Mouse (Mus musculus) heart, embryonic 16.5 days (tissue): Measurements from ENCODE around the gene Boll. TPM values are rescaled to one million over a fixed set of nuclear protein-coding genes. Genes with fewer than 3 reads are reported as not detected.

Experiments
- ATAC-seq: fragments of 200-750 bp; cut with Nextera tagmentation; replicated peaks from 2 replicates; pipeline ENCODE4 v1.8.0; 2017; ENCODE audit warnings: moderate number of reproducible peaks; ENCODE audit not compliant: insufficient read depth, low FRiP score; ENCODE audit errors: extremely low read depth
- H3K27ac ChIP-seq: fragments of 300-500 bp; sonication (generic); 2 replicates; pipeline ENCODE4 v1.5.1; 2014; ENCODE audit warnings: mild to moderate bottlenecking, low read length, control low read depth, moderate library complexity
- H3K27me3 ChIP-seq: fragments of 300-500 bp; sonication (generic); 2 replicates; pipeline ENCODE4 v1.6.1; 2014; ENCODE audit warnings: low read length, mixed read lengths; ENCODE audit not compliant: control insufficient read depth, insufficient read depth
- H3K36me3 ChIP-seq: fragments of 300-500 bp; sonication (generic); 2 replicates; pipeline ENCODE4 v1.6.1; 2014; ENCODE audit not compliant: control insufficient read depth, insufficient read depth
- H3K4me1 ChIP-seq: fragments of 300-500 bp; sonication (generic); 2 replicates; pipeline ENCODE4 v1.6.1; 2014; ENCODE audit warnings: low read length, mixed read lengths; ENCODE audit not compliant: control insufficient read depth, insufficient read depth
- H3K4me2 ChIP-seq: fragments of 300-500 bp; sonication (generic); 2 replicates; pipeline ENCODE4 v1.6.1; 2014; ENCODE audit warnings: low read depth, mild to moderate bottlenecking, control low read depth, low read length
- H3K4me3 ChIP-seq: fragments of 300-500 bp; sonication (generic); 2 replicates; pipeline ENCODE4 v1.5.1; 2014; ENCODE audit warnings: mild to moderate bottlenecking, control low read depth, low read length
- H3K9ac ChIP-seq: fragments of 300-500 bp; sonication (generic); 2 replicates; pipeline ENCODE4 v1.6.1; 2014; ENCODE audit warnings: low read length, control low read depth
- H3K9me3 ChIP-seq: fragments of 300-500 bp; sonication (generic); replicated peaks from 2 replicates; pipeline ENCODE4 v1.6.1; 2016; ENCODE audit warnings: low read length; ENCODE audit not compliant: control insufficient read depth
- WGBS: fragments of 180-500 bp; shearing (Covaris S2); extraction: QIAGEN DNeasy Blood & Tissue Kit; methylation state at CpG from one replicate; pipeline ENCODE4 v1.1.7; 2014; 5-methylcytosine and 5-hydroxymethylcytosine counted together
- polyA plus RNA-seq: library from polyadenylated mRNA; unstranded; fragments of >200 nt; fragmentation: Nextera tagmentation; extraction: Ambion mirVana; gene quantifications from 2 replicates; pipeline ENCODE4 v1.2.1, GENCODE M21; 2015

Boll gene
- 0.21 TPM in 2 replicates for polyA plus RNA-seq

DNA sequence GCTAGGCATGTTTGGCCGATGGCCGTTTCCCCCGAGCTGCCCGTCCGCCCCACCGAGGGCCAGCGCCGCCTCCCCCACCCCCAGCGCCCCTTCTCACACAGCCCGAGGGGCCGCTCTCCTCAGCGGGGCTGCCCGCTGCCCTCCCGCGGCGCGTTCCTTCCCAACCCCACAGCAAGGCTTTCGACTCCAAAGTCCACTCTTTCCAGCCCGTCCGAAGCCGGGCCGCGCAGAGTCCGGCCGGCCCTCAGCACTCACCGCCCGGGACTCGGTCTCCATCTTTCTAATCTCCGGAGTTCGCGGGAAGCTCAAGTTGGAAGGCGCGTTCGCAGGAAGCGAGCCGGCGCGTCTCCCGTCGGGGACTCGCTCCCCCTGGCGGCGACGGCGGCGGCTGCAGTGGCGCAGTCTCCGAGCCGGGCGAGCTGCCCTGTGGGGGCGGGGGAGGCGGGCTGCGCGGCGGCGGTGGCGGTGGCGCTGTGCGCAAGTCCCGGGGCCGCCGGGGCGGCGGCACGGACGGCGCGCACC lies at the start of gene Boll:
Gene Boll, minus strand, starts transcription at position 426 of the 522 bp plus-strand sequence.
- peak; percentile 67; the same call in 1 of the 2 replicates for ATAC-seq
- Histone ChIP-seq H3K27ac (no peak within 1 kb of the TSS), H3K4me3 (peak within 1 kb of the TSS; percentile 59), H3K9ac (peak within 1 kb of the TSS; percentile 34), H3K9me3 (peaks cover 8% of the 10 kb centered on the region), H3K36me3 (no peaks in the 10 kb centered on the region), H3K4me1 (no peaks in the 10 kb centered on the region), H3K4me2 (peak within 1 kb of the TSS; percentile 77), H3K27me3 (peaks cover 17% of the 10 kb centered on the region)
- WGBS: 9% methylated on average over 53 of the region's 68 CpGs

DNA sequence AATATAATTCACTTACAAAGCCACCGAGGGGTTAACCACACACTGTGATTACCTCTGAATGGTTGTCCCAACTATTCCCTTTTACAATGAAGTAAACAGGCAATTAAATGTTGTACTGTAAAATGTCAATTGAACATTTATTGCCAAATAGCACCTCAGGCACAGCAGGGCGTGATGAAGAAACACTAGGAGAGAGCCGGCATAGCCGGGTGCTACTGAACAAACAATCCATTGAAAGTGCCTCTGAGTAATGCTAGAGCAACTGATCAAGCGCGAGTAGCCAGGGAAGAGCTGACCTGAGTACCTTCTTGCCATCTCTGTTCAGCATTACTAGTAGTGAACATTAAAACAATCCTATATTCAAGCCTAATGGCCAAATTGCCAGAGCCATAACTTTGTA lies 49.3 kb upstream of the Boll start:
- no peak for ATAC-seq
- no peak overlapping the region for H3K27ac ChIP-seq
- no peak overlapping the region for H3K4me2 ChIP-seq
- H3K9me3 ChIP-seq: no peaks in the 10 kb centered on the region
- no peaks in the 10 kb centered on the region for H3K4me1 ChIP-seq
- 84% methylated on average over 6 of the region's 6 CpGs for WGBS
- no peak overlapping the region for H3K4me3 ChIP-seq
- H3K9ac ChIP-seq: no peak overlapping the region
- no peaks in the 10 kb centered on the region; the same call in 1 of the 2 replicates for H3K27me3 ChIP-seq
- H3K36me3 ChIP-seq: no peaks in the 10 kb centered on the region

DNA sequence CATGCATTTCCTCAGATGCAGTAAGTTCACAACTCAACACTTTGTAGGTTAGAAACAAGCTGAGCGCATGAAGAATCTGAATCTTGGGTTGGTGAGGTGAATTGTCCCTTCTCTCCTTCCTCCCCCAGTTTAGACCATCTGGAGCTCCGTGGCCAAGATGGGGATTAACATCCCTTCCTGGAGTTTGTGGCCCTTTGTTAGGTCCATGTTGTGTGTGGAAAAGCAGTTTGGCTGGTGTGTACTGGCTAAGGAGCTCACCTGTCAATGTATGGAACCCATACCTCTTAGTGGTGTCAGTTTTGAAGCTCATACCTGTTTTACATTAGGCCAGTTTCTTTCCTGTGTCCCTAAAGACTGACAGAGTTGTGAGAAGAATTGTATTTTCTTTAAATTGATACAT lies 47.8 kb upstream of the Boll start:
- no peak overlapping the region for H3K4me3 ChIP-seq
- H3K36me3 ChIP-seq: no peaks in the 10 kb centered on the region
- peaks cover 3% of the 10 kb centered on the region; the same call in 1 of the 2 replicates for H3K27me3 ChIP-seq
- WGBS: 71% methylated on average over 2 of the region's 2 CpGs
- H3K27ac ChIP-seq: no peak overlapping the region
- no peak overlapping the region for H3K4me2 ChIP-seq
- 0 out of 2 replicates have a peak, but pooled peaks cover 2% of the 10 kb centered on the region for H3K4me1 ChIP-seq
- ATAC-seq: no peak
- H3K9me3 ChIP-seq: no peaks in the 10 kb centered on the region
- no peak overlapping the region for H3K9ac ChIP-seq

DNA sequence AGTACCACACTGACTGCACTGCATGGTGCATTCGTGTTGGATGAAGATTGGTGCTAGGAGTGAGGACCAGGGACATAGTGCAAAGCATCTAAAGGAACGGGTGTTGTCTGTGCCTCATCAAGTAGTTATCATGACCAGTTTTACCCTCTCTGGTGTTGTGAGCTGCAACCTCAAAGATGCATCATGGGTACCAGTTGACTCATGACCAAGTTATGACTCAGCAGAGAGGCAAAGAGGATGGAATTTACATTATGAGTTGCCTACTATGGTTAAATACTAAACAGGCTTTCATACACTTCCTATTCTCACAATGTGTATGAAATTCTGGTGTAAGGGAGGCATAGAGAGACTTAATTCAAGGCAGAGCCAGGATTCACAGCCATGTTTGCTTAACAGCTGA lies 47.4 kb upstream of the Boll start:
- no peaks in the 10 kb centered on the region for H3K36me3 ChIP-seq
- no peak overlapping the region for H3K4me3 ChIP-seq
- WGBS: 70% methylated on average over 2 of the region's 2 CpGs
- H3K27me3 ChIP-seq: peaks cover 3% of the 10 kb centered on the region; the same call in 1 of the 2 replicates
- H3K4me2 ChIP-seq: no peak overlapping the region
- no peaks in the 10 kb centered on the region for H3K9me3 ChIP-seq
- H3K27ac ChIP-seq: no peak overlapping the region
- no peak for ATAC-seq
- H3K9ac ChIP-seq: no peak overlapping the region
- H3K4me1 ChIP-seq: 0 out of 2 replicates have a peak, but pooled peaks cover 2% of the 10 kb centered on the region

DNA sequence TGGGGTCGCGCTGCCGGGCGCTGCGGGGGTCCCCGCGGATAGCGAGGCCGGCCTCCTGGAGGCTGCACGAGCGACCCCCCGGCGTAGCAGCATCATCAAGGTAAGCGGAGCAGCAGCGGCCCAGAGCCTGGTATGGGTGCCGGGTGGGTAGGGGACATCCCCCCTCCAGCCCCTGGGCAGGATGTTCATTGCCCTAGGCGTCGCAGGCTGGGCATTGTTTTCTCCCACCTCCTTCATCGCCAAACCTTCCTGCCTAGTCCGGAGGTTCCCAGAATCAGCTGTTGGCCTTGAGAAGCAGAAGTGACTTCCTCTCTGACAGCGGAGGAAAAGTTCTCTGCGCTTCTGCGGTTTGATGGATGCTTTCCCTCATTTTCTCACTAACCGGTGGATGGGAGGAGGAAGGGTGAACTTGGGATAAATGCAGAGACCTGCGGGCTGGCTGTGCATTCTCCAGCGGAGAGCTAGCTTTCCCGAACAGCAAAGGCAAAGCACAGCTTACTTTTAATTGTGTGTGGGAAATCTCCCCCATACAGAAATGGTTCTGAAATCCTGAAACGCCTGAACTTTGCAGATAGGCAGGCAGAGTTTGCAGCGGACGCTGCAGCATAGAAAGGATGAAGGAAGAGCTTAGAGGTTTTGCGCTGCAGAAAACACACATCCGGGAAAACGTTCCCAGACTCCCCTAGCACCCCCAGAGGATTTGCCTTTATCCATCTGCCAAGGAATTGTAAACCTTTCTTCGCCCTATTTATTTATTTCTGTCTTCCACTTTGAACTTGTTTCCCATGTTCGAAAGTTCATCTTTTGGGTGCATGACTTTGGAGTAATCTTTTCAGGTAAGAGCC lies 43.5 kb upstream of the Boll start:
- H3K9me3 ChIP-seq: no peaks in the 10 kb centered on the region
- peak overlapping the region; percentile 61 for H3K27ac ChIP-seq
- H3K4me3 ChIP-seq: peak overlapping the region; percentile 84
- ATAC-seq: no peak
- peak overlapping the region; percentile 96 for H3K4me2 ChIP-seq
- H3K4me1 ChIP-seq: peaks cover 6% of the 10 kb centered on the region; the same call in 1 of the 2 replicates
- H3K9ac ChIP-seq: peak overlapping the region; percentile 73
- 3% methylated on average over 35 of the region's 35 CpGs for WGBS
- H3K27me3 ChIP-seq: peaks cover 3% of the 10 kb centered on the region
- no peaks in the 10 kb centered on the region for H3K36me3 ChIP-seq

DNA sequence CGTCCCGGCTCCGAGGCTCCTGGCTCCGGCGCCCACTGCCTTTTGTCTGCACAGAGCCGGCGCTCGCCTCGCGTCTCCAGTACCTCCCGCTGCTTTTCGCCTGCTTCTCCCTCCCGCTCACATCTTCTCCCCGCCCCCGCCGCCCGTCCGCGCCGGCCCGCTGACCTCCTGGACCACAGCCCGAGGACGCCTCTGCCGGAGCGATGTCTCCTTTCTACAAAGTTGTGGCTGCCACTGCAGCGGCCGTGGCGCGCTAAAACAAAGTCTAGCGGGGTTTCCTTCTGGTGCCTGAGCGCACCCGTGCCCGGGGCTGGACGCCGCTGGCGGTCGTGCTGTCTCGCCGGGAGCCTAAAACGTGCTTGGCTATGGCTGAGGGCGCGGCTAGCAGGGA lies 42.7 kb upstream of the Boll start:
- Histone ChIP-seq H3K9me3 (no peaks in the 10 kb centered on the region), H3K4me2 (peak overlapping the region; percentile 96), H3K27ac (peak overlapping the region; percentile 61), H3K4me3 (peak overlapping the region; percentile 84), H3K27me3 (peaks cover 3% of the 10 kb centered on the region), H3K36me3 (no peaks in the 10 kb centered on the region), H3K9ac (peak overlapping the region; percentile 73), H3K4me1 (peaks cover 6% of the 10 kb centered on the region; the same call in 1 of the 2 replicates)
- under 1% methylated on average over 42 of the region's 42 CpGs for WGBS
- ATAC-seq: peak; percentile 72

DNA sequence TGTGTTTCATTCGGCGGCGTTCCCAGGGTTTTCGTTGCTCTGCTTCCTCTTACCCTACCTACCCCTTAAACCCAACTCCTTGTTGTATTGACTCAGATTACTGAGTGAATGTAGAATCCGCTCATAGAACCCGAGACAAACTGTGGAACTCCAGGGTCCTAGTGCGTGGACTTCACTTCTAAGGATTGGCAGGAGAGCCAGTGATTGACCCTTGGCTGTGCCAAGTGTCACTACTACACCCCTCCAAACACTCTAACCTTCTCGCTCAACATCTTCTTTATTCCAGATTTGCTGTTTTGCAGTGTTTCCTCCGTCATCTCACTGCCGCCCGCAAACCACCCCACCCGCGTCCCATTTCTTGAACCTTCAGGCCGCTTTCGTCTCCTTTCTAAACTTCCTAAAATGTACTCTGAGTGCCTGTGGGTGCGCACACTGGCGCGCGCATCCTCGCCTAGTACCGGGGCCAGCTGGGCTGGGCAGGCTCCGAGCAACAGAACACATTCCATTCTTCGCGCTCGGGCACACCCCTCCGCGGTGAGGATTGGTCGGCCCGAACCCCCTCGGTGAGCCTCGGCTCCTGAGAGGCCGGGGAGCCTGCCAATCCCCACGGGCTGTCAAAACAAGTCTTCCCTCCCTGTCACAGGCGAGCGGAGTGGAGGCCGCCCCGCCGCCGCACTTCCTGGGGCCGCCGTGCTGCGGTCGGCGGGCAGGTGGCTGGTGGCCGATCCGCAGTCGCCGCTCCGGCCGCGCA lies 42.2 kb upstream of the Boll start, which contains the start of gene Plcl1:
Gene Plcl1, plus strand, starts transcription at position 650 of the 751 bp plus-strand sequence.
- Histone ChIP-seq H3K36me3 (no peaks in the 10 kb centered on the region), H3K9me3 (no peaks in the 10 kb centered on the region), H3K9ac (peak within 1 kb of the TSS; percentile 73), H3K4me3 (peak within 1 kb of the TSS; percentile 84), H3K27ac (peak within 1 kb of the TSS; percentile 61), H3K27me3 (peaks cover 3% of the 10 kb centered on the region), H3K4me1 (peaks cover 6% of the 10 kb centered on the region; the same call in 1 of the 2 replicates), H3K4me2 (peak within 1 kb of the TSS; percentile 96)
- ATAC-seq: peak; percentile 99
- 1% methylated on average over 50 of the region's 51 CpGs for WGBS

DNA sequence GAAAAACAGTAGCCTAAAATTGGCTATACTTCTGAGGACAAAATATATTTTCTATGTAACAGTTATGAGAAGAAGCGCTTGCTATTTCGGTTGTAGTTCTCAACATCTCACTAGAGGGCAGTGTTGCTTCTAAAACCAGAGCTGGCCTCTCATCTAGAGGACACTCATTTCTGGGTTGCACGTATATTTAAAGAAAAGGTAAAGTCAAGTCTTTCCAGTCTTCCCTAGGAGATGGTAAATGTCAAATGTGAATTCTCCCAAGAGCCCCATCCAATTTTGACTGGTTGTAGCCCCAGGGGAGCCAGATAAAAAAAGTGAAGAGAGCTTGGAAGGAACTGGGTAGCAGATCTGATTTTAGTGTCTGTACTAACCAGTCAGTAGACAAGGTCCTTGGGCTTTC lies 41.2 kb upstream of the Boll start:
- H3K9me3 ChIP-seq: no peaks in the 10 kb centered on the region
- peak overlapping the region; percentile 32; the same call in 1 of the 2 replicates for H3K4me2 ChIP-seq
- H3K27ac ChIP-seq: no peak overlapping the region
- no peak overlapping the region for H3K9ac ChIP-seq
- no peaks in the 10 kb centered on the region for H3K36me3 ChIP-seq
- peaks cover 3% of the 10 kb centered on the region for H3K27me3 ChIP-seq
- no peak overlapping the region for H3K4me3 ChIP-seq
- ATAC-seq: no peak
- WGBS: 0% methylated on average over 3 of the region's 3 CpGs
- peaks cover 6% of the 10 kb centered on the region; the same call in 1 of the 2 replicates for H3K4me1 ChIP-seq
